Mouse (Mus musculus) common myeloid progenitor, adult 5-6 weeks (primary cell): ENCODE measurements around the gene Zfhx2. TPM values are rescaled to one million over a fixed set of nuclear protein-coding genes. Genes with fewer than 3 reads are reported as not detected.

Experiments
- ATAC-seq: replicated peaks from 2 replicates; pipeline ENCODE4 v1.8.0; 2016; ENCODE audit warnings: low read depth, mild to moderate bottlenecking, moderate TSS enrichment, inconsistent platforms; ENCODE audit not compliant: poor library complexity, severe bottlenecking
- total RNA-seq: library from RNA; stranded (forward); fragments of 200-1000, 187-1606 nt; gene quantifications from 2 replicates; pipeline ENCODE4 v1.2.3, GENCODE M21; 2017

The Zfhx2 gene
- total RNA-seq, 1 experiment from 2014 or later: 2.0 TPM

GRCm38 (mm10) chr14:55106990-55107389 is 14.9 kb upstream of the Zfhx2 start:
- no peak for ATAC-seq

DNA sequence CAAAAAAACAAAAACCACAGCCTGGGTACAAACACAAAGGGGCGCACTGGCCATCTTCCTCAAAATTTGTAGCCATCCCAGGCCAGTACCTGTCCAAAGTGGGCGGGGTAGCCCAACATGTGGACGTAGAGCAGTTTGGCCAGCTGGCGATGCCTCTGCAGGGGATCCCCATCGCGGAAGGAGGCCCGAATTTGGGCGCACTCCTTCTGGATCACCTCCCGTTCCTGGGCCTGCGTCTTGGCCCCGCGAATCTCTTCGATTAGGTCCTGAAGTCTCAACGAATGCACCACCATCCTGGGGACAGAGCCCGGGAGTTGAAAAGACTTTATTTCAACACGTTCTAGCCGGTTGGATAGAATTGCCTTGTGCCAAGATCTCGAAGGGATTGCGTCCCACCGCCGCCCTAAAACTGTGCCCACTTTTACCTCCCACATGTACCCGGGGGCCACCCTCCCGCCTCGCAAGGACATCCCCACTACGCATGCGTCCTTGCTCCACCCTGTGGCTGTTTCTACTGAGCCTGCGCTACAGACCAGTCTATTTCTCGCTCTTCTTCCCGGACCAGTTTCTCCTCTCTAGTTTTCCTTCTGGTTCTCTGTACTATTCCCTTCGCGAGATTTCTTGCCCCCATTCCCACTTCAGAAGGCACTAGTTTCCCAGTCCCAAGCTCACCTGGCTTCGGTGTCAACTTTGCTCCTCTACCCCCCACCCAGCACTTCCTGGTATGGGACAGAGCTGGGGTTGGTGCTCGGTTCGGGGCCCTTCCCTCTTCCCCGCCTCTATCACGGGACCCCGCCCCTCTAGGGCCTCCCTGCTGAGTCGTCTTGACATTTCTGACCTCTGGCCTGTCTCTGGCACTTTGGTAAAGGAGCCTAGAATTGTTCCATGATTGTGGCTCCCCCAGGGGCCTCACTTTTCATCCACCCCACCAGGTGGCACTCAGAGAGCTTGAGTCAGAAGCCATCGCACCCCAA is 14.0 kb upstream of the Zfhx2 start, which contains the start of gene Ap1g2:
Ap1g2 (minus strand) TSS at position 758 of the 974 bp plus-strand sequence.
- peak; percentile 87 for ATAC-seq

DNA sequence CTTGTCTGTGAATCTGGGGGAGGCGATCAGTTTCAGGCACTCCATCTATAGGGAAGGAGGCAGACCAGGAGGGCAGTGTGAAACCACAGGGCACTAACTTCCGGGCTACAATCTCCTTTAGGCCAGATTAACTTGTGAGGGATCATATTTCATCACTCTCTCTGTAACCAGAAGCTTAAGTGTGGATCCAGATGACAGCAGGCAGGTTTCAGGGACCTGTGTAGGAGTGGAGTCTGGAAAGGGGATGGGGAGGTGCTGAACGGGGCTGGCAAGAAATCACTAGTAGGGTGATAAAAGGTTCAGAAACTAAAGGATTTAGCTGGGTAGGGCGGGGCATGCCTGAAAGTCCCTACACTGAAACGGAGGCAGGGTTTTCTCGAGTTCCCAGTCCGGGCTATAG is 13.3 kb upstream of the Zfhx2 start:
- ATAC-seq: 0 out of 2 replicates have a peak, but pooled peaks have one; percentile 2

DNA sequence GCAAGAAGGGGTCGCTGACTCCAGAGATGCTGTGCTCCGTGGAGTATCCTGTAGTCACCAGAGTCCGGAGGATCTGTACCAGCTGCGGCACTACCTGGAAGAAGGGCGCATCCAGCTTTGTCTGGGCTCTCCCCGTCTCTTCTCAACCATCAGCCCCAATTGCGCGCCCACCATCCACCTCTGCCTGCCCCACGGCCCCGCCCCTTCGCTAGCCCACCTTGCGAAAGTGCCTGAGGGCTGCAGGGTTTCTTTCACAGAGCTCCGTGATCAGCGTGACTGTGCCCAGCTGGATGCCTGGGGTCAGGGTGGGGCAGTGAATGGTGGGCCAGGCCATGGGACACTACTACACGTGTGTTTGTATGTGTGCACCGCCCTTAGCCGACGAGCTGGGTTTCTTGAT is 12.2 kb upstream of the Zfhx2 start:
- ATAC-seq: no peak

- ATAC-seq: no peak
These were observed 10.2 kb upstream of the Zfhx2 start for GRCm38 (mm10) chr14:55102253-55102785.

GRCm38 (mm10) chr14:55101592-55101991 is 9.5 kb upstream of the Zfhx2 start:
- peak; percentile 27; the same call in 1 of the 2 replicates for ATAC-seq

- ATAC-seq: peak; percentile 55
These were observed 5.9 kb upstream of the Zfhx2 start for GRCm38 (mm10) chr14:55098067-55098466.

GRCm38 (mm10) chr14:55097646-55098045 is 5.5 kb upstream of the Zfhx2 start:
- no peak for ATAC-seq

GRCm38 (mm10) chr14:55096573-55097087 is 4.5 kb upstream of the Zfhx2 start:
- ATAC-seq: no peak

DNA sequence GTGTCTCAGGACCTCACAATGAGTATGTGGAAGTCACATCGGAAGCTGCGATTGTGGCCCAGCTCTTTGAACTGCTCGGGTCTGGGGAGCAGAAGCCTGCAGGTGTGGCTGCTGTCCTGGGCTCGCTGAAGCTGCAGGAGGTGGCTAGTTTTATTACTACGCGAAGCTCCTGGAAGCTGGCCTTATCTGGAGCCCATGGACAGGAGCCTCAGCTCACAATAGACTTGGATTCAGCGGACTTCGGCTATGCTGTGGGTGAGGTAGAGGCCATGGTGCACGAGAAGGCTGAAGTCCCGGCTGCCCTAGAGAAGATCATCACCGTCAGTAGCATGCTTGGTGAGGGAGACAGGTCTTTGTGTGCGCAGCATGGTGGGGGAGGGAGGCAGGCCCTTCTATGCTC is 3.5 kb upstream of the Zfhx2 start:
- no peak for ATAC-seq

DNA sequence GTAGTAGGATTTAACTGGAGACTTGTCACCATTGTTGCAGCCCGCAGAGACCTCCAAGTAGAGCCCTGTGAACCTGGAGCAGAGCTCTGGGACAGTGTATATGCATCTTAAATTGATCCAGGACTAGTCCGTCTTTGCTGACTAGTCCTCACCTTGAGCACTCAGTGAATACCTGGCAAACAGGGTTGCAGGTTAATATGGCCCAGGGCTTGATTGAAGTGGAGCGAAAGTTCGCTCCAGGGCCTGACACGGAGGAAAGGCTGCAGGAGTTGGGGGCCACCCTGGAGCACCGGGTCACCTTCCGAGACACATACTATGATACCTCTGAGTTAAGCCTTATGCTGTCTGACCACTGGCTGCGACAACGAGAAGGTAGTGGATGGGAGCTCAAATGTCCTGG is 3.1 kb upstream of the Zfhx2 start:
- ATAC-seq: 0 out of 2 replicates have a peak, but pooled peaks have one; percentile 0

DNA sequence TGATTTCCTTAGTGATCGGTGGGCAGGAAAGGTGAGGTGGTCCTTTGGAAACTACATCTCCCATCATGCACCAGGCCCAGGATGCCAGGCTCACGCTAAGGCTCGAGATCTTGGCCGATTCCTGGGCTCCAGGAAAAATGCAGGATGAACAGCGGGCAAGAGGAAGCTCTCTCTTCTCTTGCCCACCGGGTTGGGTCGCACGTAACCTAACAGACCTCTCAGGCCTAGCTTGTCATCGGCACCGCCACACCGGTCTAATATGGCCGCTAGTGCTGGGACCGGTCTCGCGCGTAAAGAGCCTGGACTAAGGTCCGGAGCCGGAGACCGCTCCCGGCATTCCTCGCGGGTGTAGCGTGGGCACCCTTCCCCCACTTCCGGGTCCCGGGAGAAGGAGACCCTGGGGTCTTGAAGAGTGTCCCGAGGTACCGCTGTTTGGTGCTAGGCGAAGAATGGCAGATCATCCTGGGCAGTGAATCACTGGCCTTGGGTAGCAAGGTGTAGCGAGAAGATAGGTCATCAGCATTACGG is 2.6 kb upstream of the Zfhx2 start, which contains the start of gene Thtpa:
Thtpa (plus strand) TSS at position 81 of the 528 bp plus-strand sequence.
- peak; percentile 55 for ATAC-seq

DNA sequence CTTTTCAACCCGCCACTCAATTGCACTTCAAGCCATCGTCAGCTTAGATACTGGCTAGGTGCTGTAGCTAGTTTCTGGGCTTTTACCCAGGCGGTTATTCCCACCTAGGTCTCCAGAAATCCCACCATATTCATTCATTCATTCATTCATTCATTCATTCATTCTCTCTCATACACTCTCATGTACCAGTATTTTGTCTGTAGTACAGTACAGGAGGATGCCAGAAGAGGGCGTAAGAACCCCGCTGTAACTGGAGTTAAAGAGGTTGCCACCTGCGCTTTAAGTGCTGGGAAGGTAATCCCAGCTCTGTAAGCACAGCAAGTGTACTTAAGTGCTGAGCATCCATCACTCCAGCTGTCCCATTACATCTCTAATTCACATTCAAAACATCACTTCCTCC is 1.8 kb upstream of the Zfhx2 start:
- no peak for ATAC-seq

DNA sequence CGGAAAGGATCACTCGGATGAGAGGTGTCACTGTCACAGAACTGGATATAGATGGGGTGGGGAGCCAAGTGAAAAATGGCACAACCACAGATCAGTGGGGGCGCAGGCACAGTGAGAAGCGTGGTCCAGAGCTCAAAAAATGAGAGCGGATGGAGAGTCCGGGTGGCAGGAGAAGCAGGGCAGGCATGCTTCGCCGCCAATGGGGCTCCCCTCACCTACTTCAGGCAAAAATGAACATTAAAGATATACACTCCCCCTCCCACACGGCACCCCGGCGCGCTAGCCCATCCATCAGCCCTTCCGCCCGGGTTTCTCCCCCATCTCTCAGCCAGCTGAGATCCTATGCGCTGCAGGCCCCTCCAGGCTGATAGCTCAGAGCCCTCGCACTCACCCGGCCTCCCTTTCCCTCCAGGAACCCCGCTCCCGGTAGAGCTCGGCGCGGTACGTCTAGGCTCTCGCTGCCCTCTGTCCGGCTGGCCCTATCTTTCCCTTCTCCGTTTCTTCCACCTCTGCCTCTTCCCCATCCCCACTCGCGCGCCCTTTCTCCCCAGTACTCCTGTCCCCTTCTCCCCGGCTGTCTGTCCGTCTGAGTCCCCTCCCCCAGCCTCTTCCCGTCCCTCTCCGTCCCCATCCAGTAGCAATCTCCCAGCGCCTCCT is 787 bp downstream of the Zfhx2 start:
- ATAC-seq: no peak

DNA sequence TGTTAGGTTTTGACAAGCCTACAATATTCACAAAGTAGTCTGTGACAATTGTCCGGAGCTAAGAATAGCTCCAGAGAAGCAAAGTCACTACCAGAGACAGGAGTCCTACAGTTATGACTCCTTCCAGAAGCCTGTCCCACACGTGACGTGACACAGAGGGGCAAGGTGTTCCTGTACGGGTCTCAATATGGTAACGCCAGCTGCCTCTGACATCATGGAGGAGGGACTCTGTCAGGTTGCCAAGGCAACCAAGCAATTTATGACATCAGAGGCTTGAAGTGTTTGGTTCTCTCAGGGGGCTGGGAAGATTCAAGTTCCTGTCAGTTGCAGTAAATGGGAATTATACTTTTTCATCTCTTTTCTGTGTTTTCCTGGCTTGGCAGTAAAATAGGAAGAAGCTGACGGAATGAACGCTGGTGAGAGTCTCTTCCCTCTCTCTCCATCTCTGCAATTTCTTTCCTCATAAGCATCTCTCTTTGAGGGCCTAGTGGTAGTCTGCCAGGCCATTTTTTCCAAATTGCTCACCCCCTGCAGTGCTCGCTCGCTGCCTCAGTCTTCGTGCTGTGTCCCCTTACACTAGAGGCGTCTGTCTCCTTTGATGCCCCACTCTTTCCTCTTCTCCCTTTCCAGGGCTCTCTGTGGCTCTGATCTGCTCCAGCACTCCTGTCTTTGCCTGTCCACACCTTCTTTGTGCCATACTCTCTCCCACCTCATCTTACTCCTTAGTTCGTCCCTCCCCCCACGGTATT is 2.8 kb downstream of the Zfhx2 start:
- no peak for ATAC-seq

- no peak for ATAC-seq
These were observed 6.1 kb downstream of the Zfhx2 start for GRCm38 (mm10) chr14:55086009-55086514.

GRCm38 (mm10) chr14:55085324-55086008 is 6.7 kb downstream of the Zfhx2 start:
- ATAC-seq: no peak

GRCm38 (mm10) chr14:55083481-55083880 is 8.6 kb downstream of the Zfhx2 start:
- ATAC-seq: no peak

DNA sequence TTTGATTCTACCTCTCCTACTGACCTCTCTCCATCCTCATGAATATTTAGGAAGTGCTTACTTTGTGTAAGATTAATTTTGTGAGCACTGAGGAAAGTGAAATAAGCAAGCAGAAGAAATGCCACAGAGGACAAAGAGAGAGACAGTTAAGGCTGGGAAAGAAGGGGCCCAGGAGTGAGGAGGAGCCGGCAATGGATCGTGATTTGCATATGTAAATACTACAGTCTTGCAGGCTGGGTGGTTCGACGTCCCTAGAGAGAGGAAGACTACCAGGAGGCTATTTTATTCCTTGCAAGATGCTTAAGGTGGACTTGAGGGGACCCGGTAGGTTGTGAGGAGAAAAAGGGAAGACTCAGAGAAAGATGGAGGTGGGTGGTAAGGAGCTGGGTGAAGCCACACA is 11.0 kb downstream of the Zfhx2 start:
- no peak for ATAC-seq
